Mouse (Mus musculus): ENCODE data around the gene Pard3.

DNA sequence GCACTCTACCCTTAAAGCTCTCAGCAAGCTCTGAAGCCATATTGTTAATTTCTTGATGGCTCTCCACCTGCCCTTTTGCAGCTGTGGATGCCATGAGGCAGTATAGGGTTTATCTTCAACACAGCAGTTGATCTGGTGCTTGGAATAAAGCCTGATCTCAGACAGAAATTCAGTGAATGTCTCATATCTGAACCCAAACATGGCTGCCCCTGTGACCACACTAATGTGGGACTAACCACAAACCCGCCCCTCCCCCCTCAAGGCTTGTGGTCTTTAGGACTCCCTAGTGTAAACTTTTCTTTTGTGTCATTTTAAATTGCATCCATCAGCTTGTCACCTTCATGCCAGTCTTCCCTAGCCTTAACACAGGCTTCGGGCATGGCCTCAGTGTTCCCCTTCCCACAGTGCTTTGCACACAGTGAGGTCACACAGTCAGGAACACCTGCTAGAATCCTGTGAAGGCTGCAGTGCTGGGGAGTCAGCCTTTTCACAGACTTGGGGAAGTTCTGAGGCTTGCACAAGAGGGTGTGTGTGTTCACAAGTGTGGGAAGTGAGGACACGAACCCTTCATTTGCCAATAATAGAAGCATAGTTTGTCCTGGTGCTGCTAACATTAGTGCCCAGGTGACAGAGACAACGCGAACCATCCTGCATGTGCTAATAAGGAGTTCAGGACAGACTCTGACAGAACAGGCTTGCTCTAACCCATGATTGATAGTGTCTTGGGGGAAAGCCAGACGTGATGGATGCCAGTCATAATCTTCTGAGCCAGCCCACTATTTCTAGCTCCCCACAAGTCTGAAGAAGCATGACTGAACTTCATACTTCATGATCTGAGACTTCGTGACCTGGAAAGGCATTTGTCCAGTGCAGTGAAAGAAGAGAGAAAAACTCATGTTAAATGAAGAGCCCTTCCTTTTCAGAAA is 451.4 kb downstream of the Pard3 start:
- no peak for TF ChIP-seq CTCF (conservative IDR thresholded peaks at IDR 0.05; ENCODE audit: insufficient read depth, insufficient read length, low read depth, low read length)
- TF ChIP-seq POLR2A (IDR thresholded peaks at IDR 0.05; ENCODE audit: low read depth, low read length), result no peak
